Mouse (Mus musculus) cerebellum, adult 2 months (tissue): ENCODE measurements around the gene Sec22c.

ENCODE experiments used
- CTCF ChIP-seq: fragments of 200-500 bp; IDR thresholded peaks from 2 replicates; pipeline ENCODE4 v1.5.1; 2011; ENCODE audit warnings: low read depth, mild to moderate bottlenecking, control low read depth, low read length, moderate library complexity, borderline replicate concordance; ENCODE audit not compliant: insufficient read depth
- POLR2A ChIP-seq: fragments of 200-500 bp; IDR thresholded peaks from 2 replicates; pipeline ENCODE4 v1.6.1; 2011; ENCODE audit warnings: low read length, control low read depth, borderline replicate concordance; ENCODE audit not compliant: insufficient read depth

- TF ChIP-seq CTCF (peak; percentile 79), POLR2A (no peak)
These were observed 34.0 kb downstream of the Sec22c start for GRCm38 (mm10) chr9:121671300-121671699.
